Mouse (Mus musculus): Measurements from ENCODE around the gene Rab5if. TPM values are rescaled to one million over a fixed set of nuclear protein-coding genes. Genes with fewer than 3 reads are reported as not detected.
A peak's percentile ranks its signal among the peaks of the same experiment; 100 is the strongest.
"Not testable (repeated sequence)": the region's sequence is repeated elsewhere in the genome, so short reads cannot be mapped to it uniquely, and the experiment has no call there.

Rab5if gene
- total RNA-seq, 2 experiments from 2014 or later, result 89.8 to 97.6 TPM

GRCm38 (mm10) chr2:156853999-156854771 is 8.7 kb upstream of the Rab5if start:
- DNase-seq (ENCODE audit: low spot score in 2 of 2), result peak; percentile 42 to 45

- no peak for DNase-seq (ENCODE audit: low spot score in 2 of 2)
These were observed 6.6 kb upstream of the Rab5if start for GRCm38 (mm10) chr2:156856311-156856710.

- DNase-seq (ENCODE audit: low spot score in 2 of 2), result no peak
These were observed 5.5 kb upstream of the Rab5if start for GRCm38 (mm10) chr2:156857385-156857791.

GRCm38 (mm10) chr2:156857835-156858234 is 5.1 kb upstream of the Rab5if start, which contains the start of gene 4930518I15Rik:
4930518I15Rik (minus strand) TSS chr2:156857946.
- no peak for DNase-seq (ENCODE audit: low spot score in 2 of 2)

GRCm38 (mm10) chr2:156858671-156859070 is 4.3 kb upstream of the Rab5if start:
- DNase-seq (ENCODE audit: low spot score in 2 of 2), result no peak

GRCm38 (mm10) chr2:156862041-156862717 is 749 bp upstream of the Rab5if start:
- peak in 1 of 2 experiments; percentile 15 for DNase-seq (ENCODE audit: low spot score in 2 of 2)

- no peak for DNase-seq (ENCODE audit: low spot score in 2 of 2)
These were observed 696 bp downstream of the Rab5if start for GRCm38 (mm10) chr2:156863487-156864160.

- DNase-seq (ENCODE audit: low spot score in 2 of 2), result no peak
These were observed 1.6 kb downstream of the Rab5if start for GRCm38 (mm10) chr2:156864481-156864880.

GRCm38 (mm10) chr2:156868994-156869393 is 6.1 kb downstream of the Rab5if start:
- DNase-seq (ENCODE audit: low spot score in 2 of 2), result no peak

GRCm38 (mm10) chr2:156869554-156869953 is 6.6 kb downstream of the Rab5if start:
- no peak for DNase-seq (ENCODE audit: low spot score in 2 of 2)

GRCm38 (mm10) chr2:156870519-156870918 is 7.6 kb downstream of the Rab5if start:
- no peak for DNase-seq (ENCODE audit: low spot score in 2 of 2)

GRCm38 (mm10) chr2:156873629-156874028 is 10.7 kb downstream of the Rab5if start:
- peak; percentile 52 to 65 for DNase-seq (ENCODE audit: low spot score in 2 of 2)

- no peak for DNase-seq (ENCODE audit: low spot score in 2 of 2)
These were observed 11.3 kb downstream of the Rab5if start for GRCm38 (mm10) chr2:156874047-156874759.

- DNase-seq (ENCODE audit: low spot score in 2 of 2), result no peak
These were observed 12.0 kb downstream of the Rab5if start for GRCm38 (mm10) chr2:156874760-156875510.

GRCm38 (mm10) chr2:156877726-156878125 is 14.8 kb downstream of the Rab5if start:
- DNase-seq (ENCODE audit: low spot score in 2 of 2), result no peak

- no peak for DNase-seq (ENCODE audit: low spot score in 2 of 2)
These were observed 16.6 kb downstream of the Rab5if start for GRCm38 (mm10) chr2:156879541-156879940.

- no peak for DNase-seq (ENCODE audit: low spot score in 2 of 2)
These were observed 19.6 kb downstream of the Rab5if start for GRCm38 (mm10) chr2:156882431-156883001.

GRCm38 (mm10) chr2:156884396-156885211 is 21.7 kb downstream of the Rab5if start:
- no peak for DNase-seq (ENCODE audit: low spot score in 2 of 2)

GRCm38 (mm10) chr2:156885666-156886065 is 22.7 kb downstream of the Rab5if start:
- DNase-seq (ENCODE audit: low spot score in 2 of 2), result not testable (repeated sequence)
